Mouse (Mus musculus) liver, postnatal 0 days (tissue): ENCODE measurements around the gene Samd10.

Experiments
- CTCF ChIP-seq: sonication (generic); IDR thresholded peaks from 2 replicates; pipeline ENCODE4 v1.5.1; 2016; ENCODE audit warnings: antibody characterized with exemption, low read depth
- EP300 ChIP-seq: IDR thresholded peaks from 2 replicates; pipeline ENCODE4 v1.6.1; 2016; ENCODE audit warnings: antibody characterized with exemption, low read depth, mild to moderate bottlenecking

DNA sequence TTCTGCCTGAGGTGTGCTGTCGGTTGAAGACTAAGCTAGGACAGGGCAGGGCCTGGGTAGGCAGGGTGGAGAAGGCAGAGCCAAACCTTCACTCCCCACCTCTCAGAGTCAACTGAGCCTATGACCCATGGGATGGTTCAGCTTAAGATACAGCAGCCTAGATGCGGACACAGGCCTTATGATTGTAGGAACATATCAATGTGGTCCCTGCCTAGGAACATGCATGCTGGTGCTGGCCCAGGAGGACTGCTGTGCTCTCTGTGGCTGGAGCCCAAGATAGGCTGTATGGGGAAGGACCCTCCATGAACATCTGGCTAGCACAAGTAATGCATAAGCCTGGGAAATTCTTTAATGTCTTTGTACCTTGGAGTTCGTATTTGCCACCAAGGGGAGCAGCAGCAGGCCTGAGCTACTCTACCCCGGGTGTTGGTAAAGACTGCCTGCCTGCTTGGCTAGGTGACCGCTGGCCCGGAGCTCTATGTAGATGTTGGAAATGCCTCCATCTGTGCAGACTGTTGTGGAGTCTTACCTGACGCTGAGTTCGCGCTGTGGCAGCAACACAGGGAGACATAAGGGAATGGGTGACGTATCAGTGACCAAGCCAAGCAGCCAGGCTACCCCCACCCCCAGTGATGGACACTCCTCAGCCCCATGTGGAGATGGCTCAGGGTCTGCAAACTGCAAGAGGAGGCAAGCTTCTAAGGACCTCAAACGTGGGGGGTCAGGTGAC is 26.9 kb downstream of the Samd10 start:
- no peak for TF ChIP-seq EP300
- no peak for TF ChIP-seq CTCF
